Mouse (Mus musculus) neural tube, embryonic 10.5 days (tissue): ENCODE data around the gene Mup19.
"Not testable (repeated sequence)": the region's sequence is repeated elsewhere in the genome, so short reads cannot be mapped to it uniquely, and the experiment has no call there.

ENCODE experiments used
- DNase-seq: peaks from one replicate; pipeline ENCODE4 v3.0.0-alpha.2; 2017; ENCODE audit warnings: low spot score; ENCODE audit errors: extremely low spot score

Gene Mup19

DNA sequence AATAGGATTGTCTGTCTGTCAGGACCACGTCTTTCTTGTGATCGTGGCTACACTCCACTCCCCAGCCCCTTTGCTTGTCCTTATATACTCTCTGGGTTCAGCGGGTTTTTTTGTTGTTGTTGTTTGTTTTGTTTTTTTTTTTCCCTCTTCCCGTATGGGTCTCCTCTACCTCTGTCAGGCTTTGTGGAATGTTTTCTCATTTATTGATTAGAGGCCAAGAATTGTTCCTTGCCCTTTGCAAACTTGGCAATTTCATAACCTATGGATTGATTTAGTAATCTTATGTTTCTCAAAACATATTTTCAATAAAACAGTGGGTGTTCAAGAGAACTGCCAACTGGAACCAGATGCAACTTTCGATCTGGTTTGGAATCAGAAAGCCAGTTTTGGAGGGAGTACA lies at the start of gene Mup19:
Mup19 (minus strand) TSS at position 101 of the 400 bp plus-strand sequence.
- DNase-seq, result not testable (repeated sequence)

DNA sequence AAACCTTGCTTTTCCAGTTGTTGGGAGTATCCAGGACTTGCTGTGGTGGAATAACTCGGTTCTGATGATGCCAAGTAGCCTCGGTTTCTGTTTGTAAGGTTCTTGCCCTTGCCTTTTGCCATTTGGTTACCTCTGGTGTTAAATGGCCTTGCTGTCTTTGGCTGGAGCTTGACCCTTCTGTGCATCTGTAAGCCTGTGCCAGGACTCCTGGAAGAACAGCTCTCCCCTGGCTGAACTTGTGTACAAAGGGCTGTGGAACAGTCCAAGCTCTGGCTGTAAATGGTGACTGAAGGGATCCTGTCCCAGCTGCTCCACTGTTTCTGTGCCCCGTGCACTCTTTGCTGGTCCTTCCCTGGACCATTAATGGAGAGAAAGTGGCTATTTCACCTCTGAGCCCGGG lies 47.1 kb upstream of the Mup19 start:
- DNase-seq, result no peak

DNA sequence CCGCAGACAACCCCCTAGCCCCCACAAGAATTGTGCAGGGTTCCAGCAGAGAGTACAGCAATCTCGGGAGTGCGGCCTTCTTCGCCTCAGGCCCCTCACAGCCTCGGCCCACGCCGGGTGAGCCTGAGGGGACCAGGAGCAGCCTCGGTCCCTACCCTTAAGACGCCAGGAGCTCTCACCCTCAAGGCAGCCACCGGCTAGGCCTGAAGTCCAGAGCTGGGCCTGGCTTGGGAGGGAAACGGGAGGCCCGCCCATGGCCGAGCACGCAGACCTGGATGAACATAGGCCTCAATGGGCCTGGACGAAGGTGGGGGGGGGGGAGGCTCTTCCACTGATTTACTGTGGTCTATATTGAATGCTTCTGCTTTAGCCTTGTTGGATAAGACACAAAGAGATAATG lies 41.1 kb upstream of the Mup19 start:
- DNase-seq, result no peak

DNA sequence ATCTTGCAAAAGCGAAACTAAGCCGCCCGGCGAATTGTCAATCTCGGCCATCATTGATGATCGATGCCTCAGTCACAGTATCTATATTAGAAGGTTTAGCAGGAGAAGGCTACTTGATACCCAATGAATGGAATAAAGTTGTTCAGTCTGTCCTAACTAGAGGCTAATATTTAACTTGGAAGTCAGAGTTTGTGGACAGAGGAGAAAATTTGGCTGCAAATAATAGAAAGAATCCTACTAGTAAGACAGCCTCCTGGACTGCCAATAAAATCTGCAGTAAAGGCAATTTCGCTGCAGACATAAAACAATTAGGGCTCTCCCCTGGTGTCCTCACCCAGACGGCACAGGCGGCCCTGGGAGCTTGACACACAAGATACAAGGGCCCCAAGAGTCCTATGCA lies 40.5 kb upstream of the Mup19 start:
- not testable (repeated sequence) for DNase-seq

DNA sequence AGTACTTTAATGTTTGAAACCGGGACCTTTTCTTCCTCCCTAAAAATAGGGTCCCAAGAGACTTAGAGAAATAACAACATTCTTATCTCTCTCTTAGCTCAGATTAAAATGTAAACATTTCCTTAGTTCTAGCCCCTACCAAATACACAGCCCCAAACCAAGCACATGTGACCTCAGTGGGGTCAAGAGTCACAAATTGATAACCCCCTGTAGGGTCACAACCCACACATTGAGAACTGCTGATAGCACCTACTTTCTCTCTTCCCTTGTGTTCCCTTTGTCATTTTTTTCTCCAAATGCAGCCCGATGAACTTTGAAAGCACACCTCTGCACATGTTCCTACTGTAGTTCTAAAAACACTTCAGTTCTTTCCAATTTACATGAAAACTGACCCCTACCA lies 33.5 kb upstream of the Mup19 start:
- DNase-seq, result no peak

DNA sequence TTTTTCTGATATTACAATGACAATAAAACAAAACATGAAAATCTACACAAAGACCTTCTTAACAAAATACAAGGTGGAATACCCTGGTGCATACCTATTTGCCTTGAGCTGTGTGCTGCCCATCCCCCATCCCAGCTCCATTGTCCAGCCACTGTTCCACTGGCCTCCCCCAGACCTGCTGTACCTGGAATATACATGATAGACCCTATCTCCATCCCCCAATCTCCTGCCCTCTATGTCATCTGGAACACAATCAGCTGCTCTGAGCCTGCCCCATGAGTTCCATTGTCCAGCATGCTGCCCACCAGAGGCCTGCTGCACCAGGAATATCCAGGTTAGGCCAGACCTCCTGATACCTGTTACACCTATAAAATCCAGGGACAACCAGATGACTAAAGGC lies 31.4 kb upstream of the Mup19 start:
- DNase-seq, result no peak

DNA sequence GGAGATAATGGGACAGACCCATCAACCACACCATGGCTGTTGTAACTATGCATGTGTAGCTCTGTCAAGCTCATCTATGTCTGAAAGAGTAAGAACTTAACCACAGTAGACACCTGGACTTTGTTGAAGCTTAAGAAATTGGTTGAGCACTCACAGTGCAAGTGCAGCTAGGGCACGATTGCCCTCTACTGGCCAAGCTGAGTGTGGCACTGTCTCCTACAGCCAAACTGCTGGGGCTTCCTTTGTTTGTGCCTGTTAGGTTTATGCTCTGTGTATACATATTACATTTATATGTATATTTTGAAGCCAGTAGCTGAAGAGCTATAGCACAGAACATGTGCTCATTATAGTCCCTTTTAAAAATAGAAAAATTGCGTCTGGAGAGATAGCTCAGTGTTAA lies 29.1 kb upstream of the Mup19 start:
- DNase-seq, result not testable (repeated sequence)

DNA sequence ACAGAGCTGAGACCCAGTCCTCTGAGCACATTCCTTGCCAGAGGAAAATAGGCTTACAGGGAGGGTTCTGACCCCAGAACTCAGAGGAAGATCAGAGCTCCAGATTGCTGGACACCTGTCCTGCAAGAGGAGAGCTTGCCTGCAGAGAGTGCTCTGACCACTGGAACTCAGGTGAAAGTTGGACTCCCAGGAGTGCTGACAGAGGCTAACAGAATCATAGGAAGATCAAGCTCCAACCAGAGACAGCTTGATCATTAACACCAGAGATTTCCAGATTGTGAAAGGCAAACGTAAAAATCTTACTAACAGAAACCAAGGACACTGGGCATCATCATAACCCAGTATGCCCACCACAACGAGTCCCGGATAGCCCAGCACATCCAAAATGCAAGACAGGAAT lies 26.9 kb upstream of the Mup19 start:
- DNase-seq, result not testable (repeated sequence)

DNA sequence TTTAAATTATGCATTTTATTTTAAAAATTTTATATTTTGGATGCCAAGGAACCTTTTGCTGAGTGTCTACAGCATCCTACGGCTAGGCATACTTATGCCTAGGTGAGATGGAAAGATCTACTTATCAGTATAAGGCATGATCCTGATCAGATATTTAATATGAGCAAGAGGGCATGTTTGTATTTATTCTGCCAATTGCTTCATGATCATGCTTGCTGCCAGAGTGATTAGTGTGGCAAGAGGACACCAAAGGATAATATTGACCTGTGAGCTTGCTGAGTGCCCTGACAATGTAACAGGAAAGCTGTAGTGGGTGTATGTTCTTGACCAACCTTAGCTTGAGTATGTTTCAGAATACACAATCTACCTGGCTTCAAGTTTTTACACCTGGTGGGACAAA lies 7.6 kb upstream of the Mup19 start:
- DNase-seq, result not testable (repeated sequence)

DNA sequence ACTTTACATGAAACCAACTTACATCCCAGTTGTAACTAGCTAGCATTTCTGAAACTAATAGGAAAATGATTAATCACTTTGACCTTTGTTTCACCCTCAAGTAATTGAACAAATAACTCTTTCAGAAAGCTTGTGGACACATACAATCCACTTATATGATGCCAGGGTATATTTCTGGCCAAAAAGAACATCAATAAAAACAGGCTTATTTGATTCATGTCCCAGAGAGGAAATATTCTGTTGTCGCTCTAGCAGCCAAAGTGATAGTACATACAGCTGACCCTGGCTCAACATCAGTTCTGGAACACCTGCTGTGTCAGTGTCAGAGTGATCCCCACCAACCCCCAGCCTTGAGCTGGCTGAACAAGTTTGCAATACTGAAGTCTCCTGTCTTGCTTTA lies 2.2 kb upstream of the Mup19 start:
- DNase-seq, result not testable (repeated sequence)
